Mouse (Mus musculus): ENCODE data around the gene Zbtb8os.
"Not testable (repeated sequence)": the region's sequence is repeated elsewhere in the genome, so short reads cannot be mapped to it uniquely, and the experiment has no call there.

Gene Zbtb8os

DNA sequence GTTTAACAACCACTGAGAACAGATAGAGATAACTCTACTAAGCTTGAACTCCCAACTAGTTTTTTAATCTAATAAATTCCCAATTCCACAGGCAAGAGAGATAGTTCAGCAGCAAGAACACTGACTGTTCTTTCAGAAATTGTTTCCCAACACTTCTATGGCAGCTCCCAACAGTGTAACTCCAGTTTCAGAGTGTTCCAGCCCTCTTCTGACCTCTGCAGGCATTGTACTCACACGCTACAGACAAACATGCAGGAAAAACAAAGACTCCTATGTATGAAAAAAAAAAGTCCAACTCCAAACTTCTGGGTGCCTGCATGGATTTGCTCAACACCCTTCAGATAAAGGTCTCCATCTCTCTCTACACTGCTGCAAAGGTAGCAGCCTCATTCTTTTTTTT, 2.6 kb upstream of the Zbtb8os start:
- DNase-seq (ENCODE audit: low spot score in 2 of 2): no peak

DNA sequence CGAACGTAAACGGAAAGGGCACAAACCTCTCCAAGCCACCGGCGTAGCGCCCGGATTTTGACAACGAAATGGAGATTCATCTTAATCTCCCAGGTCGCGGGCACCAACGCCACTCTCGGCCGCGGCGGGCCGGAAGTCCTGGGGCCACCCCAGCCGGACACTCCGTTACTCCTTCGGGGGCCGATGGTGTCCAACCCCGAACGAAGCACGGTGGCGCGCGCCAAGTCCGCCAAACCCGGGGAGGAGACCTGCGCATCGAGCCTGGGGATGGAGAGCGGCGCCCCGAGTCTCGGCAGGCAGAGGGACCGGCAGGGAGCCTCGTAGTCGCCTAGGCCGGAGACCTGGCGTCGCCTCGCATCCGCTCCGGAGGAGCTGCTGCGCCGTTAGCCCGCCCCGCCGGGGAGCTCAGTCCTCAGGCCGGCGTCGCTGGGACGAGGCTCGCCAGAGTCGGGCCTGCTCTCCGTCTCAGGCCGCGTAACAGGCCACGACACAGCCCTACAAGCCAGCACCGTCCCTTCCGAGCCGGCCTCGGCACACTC, 749 bp upstream of the Zbtb8os start:
- no peak for DNase-seq (ENCODE audit: low spot score in 2 of 2)

DNA sequence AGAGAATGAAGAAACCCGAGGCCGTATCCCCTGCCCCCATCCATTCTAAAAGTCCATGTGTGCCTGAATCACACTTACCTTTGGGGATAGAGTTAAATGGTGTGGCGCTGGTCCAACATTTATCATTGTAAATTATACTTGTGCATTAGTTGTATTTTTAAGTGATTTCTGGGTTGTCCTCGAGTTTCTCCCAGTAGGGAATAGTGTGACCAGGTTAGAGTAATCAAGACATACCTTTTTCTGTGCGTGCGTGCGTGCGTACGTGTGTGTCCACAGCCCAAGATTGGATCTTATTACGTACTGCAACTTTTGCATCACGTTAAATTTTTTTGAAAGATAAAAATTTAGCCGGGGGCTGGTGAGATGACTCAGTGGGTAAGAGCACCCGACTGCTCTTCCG, 796 bp downstream of the Zbtb8os start:
- DNase-seq (ENCODE audit: low spot score in 2 of 2): no peak

DNA sequence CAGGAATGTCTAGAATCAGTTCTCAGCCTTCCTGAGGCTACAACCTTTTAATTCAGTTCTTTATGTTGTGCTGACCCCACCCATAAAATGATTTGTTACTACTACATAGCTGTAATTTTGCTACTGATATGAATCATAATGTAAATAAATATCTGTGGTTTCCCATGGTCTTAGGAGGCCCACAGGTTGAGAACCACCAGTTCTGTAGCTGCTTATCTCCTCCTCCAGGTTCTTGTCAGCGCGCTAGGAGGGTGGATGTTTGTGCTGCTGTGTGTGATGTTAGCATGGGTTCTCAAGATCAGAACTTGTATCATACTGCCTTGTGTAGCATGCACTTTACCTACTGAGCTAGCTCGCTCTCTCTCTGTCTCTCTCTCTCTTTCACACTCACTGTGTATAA, 4.2 kb downstream of the Zbtb8os start:
- no peak for DNase-seq (ENCODE audit: low spot score in 2 of 2)

DNA sequence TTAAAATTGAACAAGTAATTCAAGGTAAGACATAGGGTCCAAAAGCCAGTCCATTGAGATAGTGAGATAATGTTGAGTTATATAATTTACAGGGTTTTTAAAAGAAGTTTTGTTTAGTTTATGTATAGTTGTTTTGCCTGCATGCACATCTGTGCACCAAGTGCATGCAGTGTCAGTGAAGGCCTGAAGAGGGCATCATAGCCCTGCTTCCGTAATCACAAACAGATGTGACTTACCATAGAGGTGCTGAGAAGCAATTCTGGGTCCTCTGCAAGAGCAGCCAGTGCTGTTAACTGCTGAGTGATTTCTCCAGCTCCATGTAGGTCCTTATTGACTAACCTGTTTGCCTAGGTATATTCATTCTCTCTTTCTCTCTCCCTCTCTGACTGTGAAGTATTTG, 6.4 kb downstream of the Zbtb8os start:
- no peak for DNase-seq (ENCODE audit: low spot score in 2 of 2)

DNA sequence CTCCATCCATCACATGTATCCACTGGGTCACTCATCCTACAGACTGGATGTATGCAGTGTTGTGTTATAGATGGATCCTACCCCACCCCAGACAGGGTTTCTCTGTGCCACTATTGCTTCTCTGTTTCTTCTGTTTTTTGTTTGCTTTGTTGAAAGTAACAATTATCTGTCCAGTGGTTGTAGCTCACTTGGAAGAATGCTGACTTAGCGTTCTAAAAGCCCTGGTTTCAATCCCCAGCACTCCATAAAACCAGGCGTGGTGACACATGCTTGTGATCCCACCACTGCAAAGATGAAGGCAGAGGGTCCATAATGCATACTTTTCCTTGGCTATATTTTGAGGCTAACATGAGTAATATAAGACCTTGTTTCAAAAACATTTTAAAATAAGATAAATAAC, 7.2 kb downstream of the Zbtb8os start:
- DNase-seq (ENCODE audit: low spot score in 2 of 2): no peak

DNA sequence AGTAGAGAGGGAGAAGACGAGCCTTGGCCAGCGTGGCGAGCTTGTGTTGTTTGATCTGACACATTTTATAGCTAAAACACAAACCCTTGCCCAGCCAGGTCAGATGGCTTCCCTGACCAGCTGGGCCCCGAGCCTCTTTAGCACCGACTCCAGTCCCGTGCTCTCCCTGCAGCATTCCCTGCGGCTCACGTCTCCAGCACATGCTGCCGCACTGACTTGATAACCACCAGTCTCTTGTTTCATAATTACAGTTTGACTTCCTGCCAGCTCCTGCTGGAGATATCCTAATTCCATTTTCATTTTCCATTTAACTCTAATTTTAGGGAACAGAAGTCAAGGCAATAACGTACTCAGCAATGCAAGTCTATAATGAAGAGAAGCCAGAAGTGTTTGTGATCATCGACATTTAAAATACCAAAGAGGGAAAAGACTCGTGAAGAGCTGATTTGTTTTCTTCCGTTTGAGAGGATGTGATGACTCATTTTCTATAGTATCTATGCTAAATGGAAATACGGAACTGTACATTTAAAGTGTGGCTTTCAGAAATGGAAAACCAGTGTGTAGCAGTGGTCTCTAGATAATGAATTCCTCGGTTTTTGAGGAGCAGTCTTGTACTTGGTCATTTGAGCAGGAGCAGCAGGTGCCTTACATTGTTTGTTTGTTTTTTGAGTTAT, 11.1 kb downstream of the Zbtb8os start:
- peak; percentile 39 to 58 for DNase-seq (ENCODE audit: low spot score in 2 of 2)

DNA sequence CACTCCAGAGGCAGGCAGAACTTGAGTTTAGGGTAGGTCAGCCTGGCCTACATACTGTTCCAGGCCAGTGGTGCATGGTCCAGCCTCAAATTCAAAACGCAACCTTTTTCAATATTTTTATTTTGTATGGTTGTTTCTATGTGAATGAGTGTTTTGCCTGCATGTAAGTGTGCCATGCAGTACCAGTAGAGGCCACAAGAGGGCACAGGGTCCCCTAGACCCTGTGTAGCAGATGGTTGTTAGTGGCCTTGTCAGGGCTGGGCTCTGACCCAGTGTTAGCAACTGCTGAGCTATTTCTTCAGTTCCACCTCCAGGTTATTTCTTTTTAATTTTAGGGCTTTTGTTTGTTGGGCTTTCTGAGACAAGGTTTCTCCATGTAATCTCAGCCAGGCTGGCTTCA, 15.1 kb downstream of the Zbtb8os start:
- DNase-seq (ENCODE audit: low spot score in 2 of 2): peak; percentile 43 to 66

DNA sequence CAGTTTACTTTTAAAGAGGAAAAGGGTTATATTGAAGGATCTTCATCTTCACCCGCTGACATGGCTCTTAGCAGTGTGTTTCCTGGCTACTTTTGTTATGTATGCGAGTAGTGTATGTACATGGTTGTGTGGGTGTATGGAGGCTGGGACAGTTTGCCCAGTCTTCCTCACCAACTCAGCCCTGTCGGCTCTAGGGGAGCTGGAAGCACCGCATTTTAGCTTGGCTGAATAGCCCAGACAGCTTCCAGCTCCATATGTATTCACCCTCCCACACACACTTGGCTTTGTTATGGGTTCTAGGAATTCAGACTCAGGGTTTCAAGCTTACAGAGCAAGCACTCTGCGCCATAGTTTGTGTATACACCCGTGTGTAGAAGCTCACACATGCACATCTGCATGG, 15.6 kb downstream of the Zbtb8os start:
- DNase-seq (ENCODE audit: low spot score in 2 of 2): peak; percentile 67 to 83

DNA sequence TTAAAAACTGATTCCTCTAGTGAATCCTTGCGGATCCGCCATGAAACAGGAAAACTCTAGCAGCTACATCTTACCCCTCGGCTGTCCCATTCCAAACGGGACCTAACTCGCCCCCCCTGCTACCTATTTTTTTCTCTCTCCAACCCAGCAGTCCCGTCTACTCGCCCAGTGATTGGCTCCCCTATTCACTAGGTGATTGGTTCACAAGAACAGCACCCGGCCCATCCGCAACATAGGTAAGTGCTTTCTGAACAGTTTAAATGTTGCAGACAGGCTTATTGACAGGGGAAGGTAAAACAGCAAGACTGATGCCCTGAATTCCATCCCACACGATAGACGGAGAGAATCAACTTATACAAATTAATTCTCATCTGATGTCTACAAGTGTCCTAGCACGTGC, 17.7 kb downstream of the Zbtb8os start:
- no peak for DNase-seq (ENCODE audit: low spot score in 2 of 2)

DNA sequence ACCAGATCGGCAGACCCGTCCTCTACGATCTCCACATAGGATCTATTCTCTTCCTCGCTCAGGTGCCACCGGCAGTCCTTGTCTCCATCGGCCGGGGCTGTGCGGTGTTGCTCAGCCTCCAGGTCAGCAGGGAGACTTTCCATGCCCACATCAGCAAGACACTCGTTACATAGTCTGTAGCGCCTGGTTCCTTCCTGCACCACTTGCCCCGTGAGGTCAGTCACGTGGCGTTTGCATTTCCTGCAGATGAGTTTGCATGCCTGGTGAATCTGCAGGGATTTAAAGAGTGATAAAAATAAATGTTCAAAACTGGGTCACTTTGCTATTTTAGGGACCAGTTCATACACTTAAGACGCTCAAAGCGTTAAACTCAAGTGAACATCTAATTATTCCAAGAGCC, 18.7 kb downstream of the Zbtb8os start:
- DNase-seq (ENCODE audit: low spot score in 2 of 2): no peak

DNA sequence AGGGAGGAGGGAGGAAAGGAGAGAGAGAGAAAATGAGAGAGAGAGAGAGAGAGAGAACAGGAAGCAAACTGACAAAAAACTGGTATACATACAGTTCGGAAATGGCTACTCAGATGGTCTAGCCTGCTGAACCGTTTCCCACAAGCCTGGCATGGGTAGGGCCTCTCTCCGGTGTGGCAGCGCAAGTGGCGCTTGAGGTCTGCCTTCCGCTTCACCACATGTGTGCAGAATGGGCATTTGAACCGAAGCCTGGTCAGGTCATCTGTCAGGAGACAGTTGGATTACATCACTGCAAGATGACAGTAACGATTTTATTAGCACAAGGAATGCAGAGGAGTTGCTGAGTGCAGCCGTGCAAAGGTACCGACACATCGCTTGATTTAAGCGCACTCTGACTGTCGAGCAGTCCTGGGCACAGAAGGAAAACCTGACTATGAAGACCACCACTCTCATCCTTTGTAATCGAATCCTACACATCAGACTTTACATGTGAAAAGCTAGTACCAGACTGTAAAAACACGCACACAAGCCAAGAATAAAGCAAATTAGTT, 22.2 kb downstream of the Zbtb8os start:
- no peak for DNase-seq (ENCODE audit: low spot score in 2 of 2)

DNA sequence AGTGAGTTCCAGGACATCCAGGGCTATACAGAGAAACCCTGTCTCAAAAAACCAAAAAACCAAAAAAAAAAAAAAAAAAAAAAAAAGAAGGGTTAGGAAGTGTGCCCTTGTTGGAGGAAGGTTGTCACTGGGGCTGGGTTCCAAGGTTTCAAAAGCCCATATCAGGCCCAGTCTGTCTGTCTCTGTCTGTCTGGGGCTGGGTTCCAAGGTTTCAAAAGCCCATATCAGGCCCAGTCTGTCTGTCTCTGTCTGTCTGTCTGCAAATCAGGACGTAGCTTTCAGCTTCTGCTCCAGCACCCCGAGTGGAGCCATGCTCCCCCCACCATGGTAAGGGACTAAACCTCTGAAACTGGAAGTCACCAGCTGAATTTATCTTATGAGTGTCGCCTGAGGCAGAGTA, 26.7 kb downstream of the Zbtb8os start:
- not testable (repeated sequence) for DNase-seq (ENCODE audit: low spot score in 2 of 2)

DNA sequence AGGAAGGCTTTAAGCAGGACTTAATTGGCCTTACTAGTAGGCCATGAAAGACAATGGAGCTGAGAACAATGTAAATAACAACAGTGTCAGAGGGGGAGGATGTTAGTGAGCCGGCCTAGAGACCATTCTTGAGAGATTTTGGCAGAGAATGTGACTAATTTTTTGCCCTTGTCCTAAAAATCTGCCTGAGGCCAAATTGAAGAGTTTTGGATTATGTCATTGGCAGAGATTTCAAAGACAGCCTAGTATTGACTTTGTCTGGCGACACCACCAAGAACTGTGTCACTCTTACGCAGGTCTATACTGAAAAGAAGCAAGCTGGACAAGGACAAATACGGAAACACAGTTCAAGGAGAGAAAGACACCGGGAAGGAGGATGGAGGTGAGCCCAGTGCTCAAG, 27.3 kb downstream of the Zbtb8os start:
- DNase-seq (ENCODE audit: low spot score in 2 of 2): no peak

DNA sequence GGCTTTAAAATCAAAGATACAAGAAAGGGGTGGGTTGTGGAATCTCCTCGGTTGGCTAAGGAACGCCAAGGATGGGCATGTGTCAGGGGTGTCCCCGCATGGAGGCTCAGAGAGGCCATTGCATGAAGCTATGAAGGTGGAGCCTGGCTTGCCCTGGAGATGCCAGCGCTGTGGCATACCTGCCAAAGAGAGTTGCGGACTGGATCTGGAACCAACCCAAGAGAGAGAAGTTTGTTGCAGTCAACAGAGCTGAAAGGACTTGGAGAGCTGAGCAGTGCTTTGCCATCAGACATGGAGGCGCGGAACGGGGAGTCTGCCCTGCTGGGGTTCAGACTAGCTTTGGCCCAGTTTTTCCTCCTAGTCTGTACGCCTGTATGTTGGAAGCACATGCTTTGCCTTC, 28.0 kb downstream of the Zbtb8os start:
- DNase-seq (ENCODE audit: low spot score in 2 of 2): no peak

DNA sequence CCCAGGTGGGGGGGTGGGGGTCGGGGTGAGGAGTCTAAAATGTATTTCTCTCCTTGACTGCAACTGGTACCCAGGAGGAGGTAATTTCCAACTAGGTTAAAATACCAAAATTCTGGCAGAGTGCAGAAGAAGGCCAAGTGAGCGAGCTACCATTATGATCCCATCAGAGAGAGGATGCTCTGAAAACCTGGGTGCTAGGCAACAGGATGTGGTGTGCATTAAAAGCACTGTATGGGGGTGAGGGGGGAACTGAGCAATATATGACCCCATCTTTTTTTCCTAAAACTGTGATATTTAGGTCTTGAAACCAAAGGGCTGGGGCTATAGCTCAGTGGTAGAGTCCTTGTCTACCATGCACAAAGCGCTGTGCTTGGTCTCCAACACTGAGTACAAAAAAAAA, 28.9 kb downstream of the Zbtb8os start:
- DNase-seq (ENCODE audit: low spot score in 2 of 2): no peak

DNA sequence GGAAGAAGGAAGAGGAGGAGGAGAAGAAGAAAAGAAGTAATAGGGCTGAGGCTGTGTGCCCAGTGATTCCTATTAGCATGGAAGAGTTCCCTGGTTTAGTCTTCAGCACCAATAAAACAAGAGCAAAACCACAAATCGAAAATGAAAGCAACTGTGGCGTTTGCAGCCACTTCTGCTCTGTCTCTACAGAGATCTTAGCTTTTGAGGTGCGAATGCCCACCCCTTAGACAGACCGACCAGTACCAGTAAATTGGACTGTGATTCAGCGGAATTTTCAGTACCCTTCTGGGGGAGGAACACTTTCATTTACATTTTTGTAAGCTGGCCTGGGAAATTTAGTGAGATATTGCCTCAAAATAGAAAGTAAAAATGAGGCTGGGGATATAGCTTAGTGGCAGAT, 29.7 kb downstream of the Zbtb8os start:
- no peak for DNase-seq (ENCODE audit: low spot score in 2 of 2)

DNA sequence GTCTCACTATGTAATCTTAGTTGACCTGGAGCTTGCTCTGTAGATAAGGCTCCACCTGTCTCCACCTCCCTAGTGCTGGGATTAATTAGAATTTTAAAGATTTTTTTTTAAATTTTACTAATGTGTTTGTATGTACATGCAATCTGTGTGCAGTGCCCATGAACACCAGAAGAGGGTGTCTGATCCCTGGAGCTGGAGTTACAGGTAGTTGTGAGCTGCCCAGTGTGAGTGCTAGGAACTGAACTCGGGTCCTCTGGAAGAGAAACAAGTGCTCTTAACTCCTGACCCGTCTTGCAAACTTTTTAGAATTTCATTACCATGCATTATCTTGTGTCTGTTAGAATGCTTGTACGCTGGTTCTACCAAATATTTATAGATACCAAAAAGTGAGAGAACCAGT, 35.9 kb downstream of the Zbtb8os start:
- DNase-seq (ENCODE audit: low spot score in 2 of 2): no peak

DNA sequence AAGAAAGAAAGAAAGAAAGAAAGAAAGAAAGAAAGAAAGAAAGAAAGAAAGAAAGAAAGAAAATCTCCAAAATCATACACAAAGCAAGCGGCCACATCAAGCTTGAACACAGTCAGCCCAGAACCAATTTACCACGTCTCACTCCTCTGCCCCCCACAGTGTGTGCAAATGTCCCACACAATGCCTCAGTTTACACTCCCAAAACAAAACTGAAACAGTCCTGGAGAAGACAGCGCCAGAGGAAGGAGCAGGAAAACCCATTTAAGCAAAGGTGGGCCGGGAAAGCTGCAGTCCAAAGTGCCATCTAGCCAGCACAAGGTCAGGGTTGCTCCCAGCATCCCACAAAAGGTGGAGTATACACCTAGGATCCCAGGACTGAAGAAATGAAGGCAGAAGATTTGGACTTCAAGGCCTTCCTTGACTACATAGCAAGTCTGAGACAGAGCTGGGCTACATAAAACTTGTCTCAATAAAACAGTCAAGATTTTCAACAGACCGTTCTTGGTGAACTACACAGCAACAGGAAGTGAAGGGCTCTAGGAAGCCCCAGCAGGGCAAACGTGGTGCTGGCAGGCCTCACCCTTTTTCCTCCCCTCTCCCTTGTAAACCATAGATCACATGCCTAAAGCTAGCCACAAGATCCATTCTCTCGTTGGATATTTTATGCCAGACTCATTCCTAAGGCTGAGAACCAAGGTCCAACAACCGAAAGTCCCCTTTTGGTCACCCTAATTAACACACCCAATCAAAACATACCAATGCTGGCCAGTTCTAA, 37.9 kb downstream of the Zbtb8os start:
- DNase-seq (ENCODE audit: low spot score in 2 of 2): no peak

DNA sequence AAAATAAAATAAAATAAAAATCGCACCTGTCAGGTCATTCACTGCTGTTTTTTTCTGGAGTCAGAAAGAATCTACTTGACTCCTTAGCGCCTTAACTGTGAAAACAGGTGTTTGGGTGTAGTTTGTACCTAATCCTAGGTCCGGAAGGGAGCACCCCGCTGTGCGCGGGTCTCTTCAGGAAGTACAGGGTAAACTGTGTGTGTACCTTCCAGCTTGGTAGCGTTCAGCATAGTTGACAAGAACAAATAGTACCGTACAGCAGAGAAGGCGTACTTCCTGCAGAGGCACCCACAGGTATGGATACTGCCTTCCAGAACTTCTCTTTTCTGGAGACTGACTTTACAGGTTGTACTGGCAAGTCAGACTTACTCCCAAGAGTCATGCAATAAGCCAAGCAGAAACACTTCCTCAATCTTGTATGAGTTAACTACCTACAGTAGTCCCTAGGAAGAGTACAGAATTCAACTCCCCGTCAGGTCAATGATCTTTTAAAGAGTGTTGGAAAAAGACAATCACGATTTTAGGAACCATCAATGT, 38.8 kb downstream of the Zbtb8os start:
- no peak for DNase-seq (ENCODE audit: low spot score in 2 of 2)

DNA sequence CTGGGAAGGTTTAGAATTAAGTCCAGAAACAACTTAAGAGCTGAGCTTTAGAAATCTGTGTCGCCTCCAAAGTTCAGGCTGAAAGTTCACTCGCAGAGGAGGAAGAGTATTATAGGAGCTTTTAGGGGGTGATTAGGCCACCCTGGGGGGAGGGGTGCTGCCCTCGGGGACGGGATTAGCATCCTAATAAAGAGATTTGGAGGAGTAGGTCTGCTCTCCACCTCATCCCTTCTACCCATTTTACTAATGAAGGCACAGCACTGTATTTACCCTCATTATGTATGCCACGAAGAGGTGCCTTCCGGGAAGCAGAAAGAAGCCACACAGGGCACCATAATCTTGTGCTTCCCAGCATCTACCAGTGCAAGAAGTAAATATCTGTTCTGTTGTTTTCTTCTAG, 39.5 kb downstream of the Zbtb8os start:
- no peak for DNase-seq (ENCODE audit: low spot score in 2 of 2)

DNA sequence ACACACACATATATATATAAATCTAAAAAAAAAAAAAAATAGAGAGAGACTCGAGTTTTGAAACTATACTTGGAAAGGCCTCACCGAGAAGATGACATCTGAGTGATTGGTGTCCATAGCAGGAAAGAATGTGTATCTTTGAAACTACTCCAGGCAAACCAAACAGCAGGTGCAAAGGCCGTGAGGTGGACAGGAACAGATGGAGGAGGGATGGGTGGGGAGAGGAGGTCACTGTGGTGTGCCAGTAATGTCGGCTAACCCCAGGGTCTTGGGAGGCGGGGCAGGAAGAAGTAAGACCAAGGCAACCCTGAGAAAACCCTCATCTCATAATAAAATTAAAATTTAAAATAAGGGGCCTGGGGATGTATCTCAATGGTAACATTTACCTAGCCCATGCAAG, 40.3 kb downstream of the Zbtb8os start:
- no peak for DNase-seq (ENCODE audit: low spot score in 2 of 2)
